Mouse (Mus musculus) ES-Bruce4 (cell line): ENCODE data around the gene Tmem132d. TPM values are rescaled to one million over a fixed set of nuclear protein-coding genes. Genes with fewer than 3 reads are reported as not detected.

ENCODE experiments used
- H3K27ac ChIP-seq: 2 replicates; pipeline ENCODE4 v1.5.1; 2012; ENCODE audit warnings: low read length, inconsistent platforms; ENCODE audit not compliant: insufficient read depth
- H3K27me3 ChIP-seq: 2 replicates; pipeline ENCODE4 v1.6.1; 2012; ENCODE audit warnings: mild to moderate bottlenecking, low read length, inconsistent platforms; ENCODE audit not compliant: control insufficient read depth, poor library complexity, insufficient read depth, severe bottlenecking
- H3K36me3 ChIP-seq: 2 replicates; pipeline ENCODE4 v1.6.1; 2012; ENCODE audit warnings: inconsistent platforms, mild to moderate bottlenecking, low read length, moderate library complexity; ENCODE audit not compliant: control insufficient read depth, poor library complexity, insufficient read depth, severe bottlenecking
- H3K4me1 ChIP-seq: one replicate; pipeline ENCODE4 v1.8.1; 2011; ENCODE audit warnings: low read length; ENCODE audit not compliant: control insufficient read depth, insufficient read depth
- H3K4me3 ChIP-seq: 2 replicates; pipeline ENCODE4 v1.5.1; 2011; ENCODE audit warnings: low read depth, mild to moderate bottlenecking, low read length
- H3K9ac ChIP-seq: 2 replicates; pipeline ENCODE4 v1.6.1; 2012; ENCODE audit warnings: low read depth, mild to moderate bottlenecking, inconsistent platforms; ENCODE audit not compliant: poor library complexity, severe bottlenecking
- H3K9me3 ChIP-seq: replicated peaks from 2 replicates; pipeline ENCODE4 v1.6.1; 2012; ENCODE audit warnings: mild to moderate bottlenecking, low read length, inconsistent platforms; ENCODE audit not compliant: control insufficient read depth, poor library complexity, insufficient read depth, severe bottlenecking
- CTCF ChIP-seq: IDR thresholded peaks from one replicate; pipeline ENCODE4 v1.8.1; 2011; ENCODE audit warnings: low read depth, low read length
- EP300 ChIP-seq: IDR thresholded peaks from 2 replicates; pipeline ENCODE4 v1.6.1; 2011; ENCODE audit warnings: low read depth, low read length; ENCODE audit not compliant: insufficient read depth
- POLR2A ChIP-seq: IDR thresholded peaks from one replicate; pipeline ENCODE4 v1.8.1; 2011; ENCODE audit warnings: low read length; ENCODE audit not compliant: insufficient read depth
- polyA plus RNA-seq: library from polyadenylated mRNA; stranded (reverse); fragments of >200 nt; gene quantifications from 2 replicates; pipeline ENCODE4 v1.2.4, GENCODE M21; 2011; ENCODE audit warnings: low read depth; ENCODE audit not compliant: missing spikeins, insufficient read depth, insufficient read length

Gene Tmem132d
- polyA plus RNA-seq, 1 experiment: 0.19 TPM

GRCm38 (mm10) chr5:128244219-128244618, 188.7 kb downstream of the Tmem132d start:
- no peak overlapping the region for H3K27ac ChIP-seq

GRCm38 (mm10) chr5:128236638-128237335, 196.1 kb downstream of the Tmem132d start:
- H3K9me3 ChIP-seq: no peaks in the 10 kb centered on the region
- H3K27ac ChIP-seq: no peak overlapping the region
- no peak overlapping the region for H3K9ac ChIP-seq
- no peak for TF ChIP-seq CTCF
- TF ChIP-seq EP300: no peak
- no peak for TF ChIP-seq POLR2A
- H3K36me3 ChIP-seq: no peaks in the 10 kb centered on the region
- no peaks in the 10 kb centered on the region for H3K4me1 ChIP-seq
- no peaks in the 10 kb centered on the region for H3K27me3 ChIP-seq
- no peak overlapping the region for H3K4me3 ChIP-seq

More at GRCm38 (mm10) chr5:128244219-128244618, 188.7 kb downstream of the Tmem132d start:
- no peak overlapping the region for H3K9ac ChIP-seq
- H3K36me3 ChIP-seq: no peaks in the 10 kb centered on the region
- TF ChIP-seq POLR2A: no peak
- TF ChIP-seq EP300: no peak
- TF ChIP-seq CTCF: no peak
- H3K9me3 ChIP-seq: no peaks in the 10 kb centered on the region; the same call in 1 of the 2 replicates
- H3K4me3 ChIP-seq: no peak overlapping the region
- H3K4me1 ChIP-seq: no peaks in the 10 kb centered on the region
- no peaks in the 10 kb centered on the region for H3K27me3 ChIP-seq

- Histone ChIP-seq H3K9me3 (no peaks in the 10 kb centered on the region), H3K36me3 (no peaks in the 10 kb centered on the region), H3K4me1 (no peaks in the 10 kb centered on the region), H3K9ac (no peak overlapping the region), H3K27me3 (no peaks in the 10 kb centered on the region), H3K27ac (no peak overlapping the region), H3K4me3 (no peak overlapping the region)
- no peak for TF ChIP-seq CTCF
- TF ChIP-seq POLR2A: no peak
- TF ChIP-seq EP300: no peak
Measured at GRCm38 (mm10) chr5:128235611-128236010, 197.3 kb downstream of the Tmem132d start.

GRCm38 (mm10) chr5:128233101-128233500, 199.8 kb downstream of the Tmem132d start:
- TF ChIP-seq EP300 (no peak), CTCF (no peak), POLR2A (no peak)
- no peaks in the 10 kb centered on the region for H3K9me3 ChIP-seq
- H3K9ac ChIP-seq: no peak overlapping the region
- H3K36me3 ChIP-seq: no peaks in the 10 kb centered on the region
- H3K4me3 ChIP-seq: no peak overlapping the region
- no peaks in the 10 kb centered on the region for H3K4me1 ChIP-seq
- no peak overlapping the region for H3K27ac ChIP-seq
- no peaks in the 10 kb centered on the region for H3K27me3 ChIP-seq

GRCm38 (mm10) chr5:128218281-128218680, 214.6 kb downstream of the Tmem132d start:
- Histone ChIP-seq H3K36me3 (no peaks in the 10 kb centered on the region), H3K9me3 (no peaks in the 10 kb centered on the region), H3K9ac (no peak overlapping the region), H3K27ac (no peak overlapping the region), H3K4me1 (no peaks in the 10 kb centered on the region), H3K4me3 (no peak overlapping the region), H3K27me3 (no peaks in the 10 kb centered on the region)
- TF ChIP-seq CTCF (no peak), EP300 (no peak), POLR2A (no peak)

- Histone ChIP-seq H3K4me3 (no peak overlapping the region), H3K36me3 (no peaks in the 10 kb centered on the region), H3K9ac (no peak overlapping the region), H3K27ac (no peak overlapping the region), H3K9me3 (no peaks in the 10 kb centered on the region), H3K27me3 (no peaks in the 10 kb centered on the region), H3K4me1 (no peaks in the 10 kb centered on the region)
- no peak for TF ChIP-seq POLR2A
- no peak for TF ChIP-seq EP300
- no peak for TF ChIP-seq CTCF
Measured at GRCm38 (mm10) chr5:128211125-128211524, 221.8 kb downstream of the Tmem132d start.
